Mouse (Mus musculus) lung, postnatal 25 days (tissue): ENCODE data around the gene Fam192a.
A peak's percentile ranks its signal among the peaks of the same experiment; 100 is the strongest.

Source experiments
- DNase-seq: peaks from one replicate; pipeline ENCODE4 v3.0.0; 2022; ENCODE audit warnings: low spot score

Gene Fam192a

DNA sequence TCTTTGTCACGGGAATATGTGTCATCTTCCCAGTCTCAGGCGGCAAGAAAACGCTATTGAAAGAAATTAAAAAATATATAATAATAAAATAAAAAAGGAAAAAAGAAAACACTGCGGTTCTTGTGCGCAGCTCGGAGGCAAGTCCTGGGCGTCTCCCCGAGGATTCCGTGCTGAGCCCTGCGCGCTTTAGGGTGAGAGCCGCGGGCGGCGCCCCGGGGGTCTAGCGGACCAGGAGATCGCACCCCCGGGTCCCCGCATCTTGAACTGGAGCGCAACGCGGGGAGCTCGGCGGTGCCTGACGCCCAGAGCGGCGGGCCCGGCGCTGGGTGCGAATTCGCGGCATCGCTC is 69.3 kb downstream of the Fam192a start:
- no peak for DNase-seq

DNA sequence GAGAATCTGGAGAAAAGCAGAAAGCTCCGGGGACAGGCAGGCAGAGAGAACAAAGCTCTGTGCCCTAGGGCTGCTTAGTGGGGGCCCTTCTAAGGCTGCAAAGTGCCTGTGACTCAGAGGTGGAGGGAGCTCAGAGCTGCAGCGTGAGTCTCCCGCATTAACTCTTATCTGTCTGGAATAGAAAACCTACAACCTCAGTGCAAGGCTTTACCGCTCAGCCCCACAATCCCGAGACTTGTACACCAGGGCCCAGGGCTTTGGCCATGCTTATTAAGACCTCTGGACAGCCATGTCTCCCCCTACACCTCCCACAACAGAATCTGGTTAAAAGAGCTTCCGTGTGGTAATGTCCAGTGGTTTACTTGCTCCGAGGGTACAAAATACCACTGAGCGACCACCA is 69.8 kb downstream of the Fam192a start:
- no peak for DNase-seq

DNA sequence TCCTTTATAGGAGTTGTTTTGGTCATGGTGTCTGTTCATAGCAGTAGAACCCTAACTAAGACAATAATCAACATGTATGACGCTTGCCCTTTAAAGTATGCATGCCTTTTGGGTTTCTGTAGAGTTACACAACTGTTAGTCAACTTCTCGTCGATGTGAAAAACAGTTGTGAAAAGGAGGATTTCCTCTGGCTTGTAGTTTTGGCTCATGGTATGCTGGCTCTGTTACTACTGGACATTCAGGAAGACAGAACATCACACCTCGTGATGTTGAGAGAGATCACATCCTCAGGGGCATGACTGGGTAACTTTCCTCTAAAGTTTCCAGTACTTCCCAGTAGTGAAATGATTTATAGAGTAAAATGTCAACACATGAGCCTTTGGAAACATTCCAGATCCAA is 71.2 kb downstream of the Fam192a start:
- no peak for DNase-seq

DNA sequence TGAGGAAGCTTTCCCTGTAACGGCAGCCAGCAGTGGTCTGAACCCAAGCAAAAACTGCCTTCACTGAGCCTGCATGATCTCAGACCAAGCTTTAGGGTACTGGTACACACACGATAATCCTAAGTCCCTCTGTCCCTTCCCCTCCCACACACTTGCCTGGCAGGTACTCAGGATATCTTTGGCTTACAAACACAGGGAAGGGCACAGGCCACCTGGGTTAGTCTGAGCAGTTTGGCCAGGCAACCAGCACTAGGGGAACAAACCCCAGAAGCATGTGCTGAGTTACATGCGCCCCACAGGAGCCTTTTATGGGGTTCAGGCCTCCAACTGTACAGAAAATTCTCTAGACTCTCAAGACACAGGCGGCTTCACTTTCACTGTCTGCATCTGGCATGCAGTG is 71.9 kb downstream of the Fam192a start:
- DNase-seq = no peak

DNA sequence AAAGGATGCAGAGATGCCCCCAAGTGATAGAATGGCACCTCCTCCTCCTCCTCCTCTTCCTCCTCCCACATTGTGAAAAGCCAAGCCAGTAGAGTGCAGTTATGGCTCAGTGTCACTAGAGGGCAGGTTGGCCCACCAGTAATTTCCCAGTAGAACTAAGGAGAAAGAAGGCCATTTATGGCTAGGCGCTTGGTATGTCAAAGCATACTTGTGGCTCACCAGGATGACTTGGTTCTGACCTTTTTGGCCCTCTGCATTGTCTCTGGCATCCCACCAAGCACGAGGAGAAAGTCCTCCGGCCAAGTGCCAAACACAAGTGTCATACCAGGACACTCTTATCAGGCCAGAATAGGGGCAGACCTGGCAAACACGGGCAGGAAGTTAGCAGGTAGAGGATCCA is 73.6 kb downstream of the Fam192a start:
- DNase-seq = peak; percentile 48

DNA sequence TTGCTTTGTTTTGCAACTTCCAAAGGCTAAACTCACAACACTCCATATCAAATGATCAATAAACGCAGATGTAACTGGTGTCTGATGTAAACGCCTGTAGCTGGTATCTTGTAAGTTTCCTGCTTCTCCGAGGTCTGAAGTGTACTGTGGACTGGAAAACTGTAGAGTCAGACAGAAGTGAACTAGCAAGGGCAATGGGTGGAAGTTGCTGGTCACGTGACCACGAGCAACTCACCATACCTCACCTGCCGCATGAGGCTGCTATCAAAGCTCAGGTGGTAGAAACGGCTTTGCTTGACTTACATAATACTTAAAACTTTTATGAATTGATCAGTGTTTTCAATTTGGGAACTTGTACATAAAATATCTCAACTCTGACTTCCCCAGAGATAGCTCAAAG is 74.6 kb downstream of the Fam192a start:
- no peak for DNase-seq

DNA sequence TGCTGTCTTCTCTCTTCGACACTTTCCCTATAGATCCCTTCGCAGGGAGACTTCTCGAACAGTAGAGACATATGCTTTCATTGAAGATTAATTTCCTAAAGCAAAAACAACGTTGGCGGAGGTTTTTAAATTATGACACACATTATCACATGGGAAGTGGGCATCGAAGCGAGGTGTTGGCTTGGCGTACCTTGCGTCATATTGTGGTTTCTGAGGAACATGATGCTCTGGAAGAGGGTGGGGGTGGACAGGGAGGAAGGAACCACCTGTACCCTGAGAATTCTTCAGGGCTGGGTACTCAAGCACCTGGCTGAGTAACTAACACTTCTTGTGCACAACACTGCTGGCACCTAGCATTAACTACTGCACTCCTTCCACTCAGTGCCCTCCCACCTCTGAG is 77.2 kb downstream of the Fam192a start:
- DNase-seq = no peak
